Mouse (Mus musculus): ENCODE measurements at regions not wholly inside any gene's neighbourhood (a gene's known extent, or its start where the extent isn't known, plus 50 kb on each side); places are given as distances from the start of the nearest gene placed in this dataset.

DNA sequence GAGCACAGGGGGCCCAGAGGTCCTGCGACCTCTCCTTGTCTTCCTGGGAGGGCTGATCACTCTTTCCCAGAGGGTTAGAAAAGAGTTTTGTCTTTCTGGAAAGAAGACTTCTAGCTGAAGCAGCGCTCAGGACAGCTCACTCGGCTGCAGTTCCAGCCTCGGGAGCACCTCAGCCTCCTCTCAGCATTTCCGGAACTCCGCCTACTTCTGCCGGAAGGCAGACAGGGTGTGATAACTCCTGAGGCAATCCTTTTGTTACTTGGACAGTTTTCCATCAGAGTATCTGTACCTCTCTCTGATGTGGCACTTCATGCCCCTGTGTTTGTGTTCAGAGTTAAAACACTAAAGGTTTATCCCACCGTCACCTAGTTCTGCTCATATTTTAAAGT lies 749.5 kb upstream of the Car8 start:
- TF ChIP-seq POLR2A (IDR thresholded peaks at IDR 0.05; ENCODE audit: low read depth, low read length) (no peak), CTCF (IDR thresholded peaks at IDR 0.05; ENCODE audit: extremely low read depth, insufficient read length, insufficient replicate concordance, low read depth, low read length) (no peak)

All from small intestine, adult 2 months (tissue).